Mouse (Mus musculus): Measurements from ENCODE around the gene Lgi1. TPM values are rescaled to one million over a fixed set of nuclear protein-coding genes. Genes with fewer than 3 reads are reported as not detected.

Lgi1 gene
- total RNA-seq, 2 experiments from 2014 or later = 0.32 to 0.41 TPM

- peak in 1 of 2 experiments; percentile 29 for DNase-seq
- intact Hi-C loops (cut with DNase I) = loop anchor here (1.0 to 10.0 kb wide), 2 partner anchors 71 to 240 kb away; no protein-coding TSS in a partner anchor
Observed at GRCm38 (mm10) chr19:38324147-38325028, 60.1 kb downstream of the Lgi1 start.

DNA sequence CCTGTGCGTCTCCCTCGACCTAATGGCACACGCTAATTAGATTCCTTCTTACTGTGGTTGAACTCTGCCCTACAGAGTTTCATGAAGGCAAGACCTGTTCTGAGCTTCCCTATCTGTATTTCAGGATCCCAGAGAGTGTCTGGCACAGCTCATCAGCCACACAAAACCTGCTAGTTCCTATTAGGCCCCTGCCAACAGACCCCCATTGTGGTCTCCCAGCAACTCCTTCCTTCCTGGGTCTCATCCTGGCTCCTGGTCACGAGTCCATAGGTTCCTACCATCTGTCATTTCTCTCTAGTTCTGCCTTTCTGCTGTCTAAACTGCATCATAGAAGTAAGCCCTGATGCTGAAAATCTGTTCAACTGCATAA is 60.7 kb downstream of the Lgi1 start:
- no peak for DNase-seq
- intact Hi-C loops (cut with DNase I) = loop anchor here (10.0 kb wide), 1 partner anchor 240 kb away; no protein-coding TSS in a partner anchor

GRCm38 (mm10) chr19:38325854-38326253 is 61.5 kb downstream of the Lgi1 start:
- intact Hi-C loops (cut with DNase I) = loop anchor here (10.0 kb wide), 1 partner anchor 241 kb away; no protein-coding TSS in a partner anchor

GRCm38 (mm10) chr19:38327002-38327401 is 62.7 kb downstream of the Lgi1 start:
- intact Hi-C loops (cut with DNase I) = loop anchor here (10.0 kb wide), 1 partner anchor 242 kb away; no protein-coding TSS in a partner anchor
- no peak for DNase-seq

More at GRCm38 (mm10) chr19:38325854-38326253, 61.5 kb downstream of the Lgi1 start:
- DNase-seq = no peak

- DNase-seq = no peak
- intact Hi-C loops (cut with DNase I) = loop anchor here (10.0 kb wide), 1 partner anchor 243 kb away; no protein-coding TSS in a partner anchor
Observed at GRCm38 (mm10) chr19:38328010-38328409, 63.7 kb downstream of the Lgi1 start.

DNA sequence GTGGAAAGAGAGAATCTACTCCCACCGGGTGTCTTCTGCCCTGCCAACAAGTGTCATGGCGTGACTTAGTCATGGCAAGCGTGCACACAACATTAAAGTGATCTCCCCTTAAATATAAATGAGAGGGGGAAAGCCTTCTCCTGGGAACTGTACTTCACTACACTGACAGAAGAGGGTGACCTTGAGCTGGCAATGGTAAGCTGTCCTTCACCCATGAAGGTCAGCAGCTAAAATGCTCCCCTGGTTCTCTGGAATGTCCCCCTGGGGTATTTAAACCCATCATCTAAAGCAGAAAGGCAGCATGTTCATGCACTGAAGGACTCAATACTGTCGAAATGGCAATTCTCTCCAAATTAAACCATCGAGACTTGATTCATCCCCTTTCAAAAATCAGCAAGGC is 64.9 kb downstream of the Lgi1 start:
- no peak for DNase-seq
- intact Hi-C loops (cut with DNase I) = loop anchor here (10.0 kb wide), 1 partner anchor 244 kb away; no protein-coding TSS in a partner anchor

GRCm38 (mm10) chr19:38331072-38331471 is 66.7 kb downstream of the Lgi1 start:
- intact Hi-C loops (cut with DNase I) = no loop called here
- DNase-seq = no peak

- DNase-seq = peak; percentile 6 to 24
- intact Hi-C loops (cut with DNase I) = no loop called here
Observed at GRCm38 (mm10) chr19:38332245-38332644, 67.9 kb downstream of the Lgi1 start.

DNA sequence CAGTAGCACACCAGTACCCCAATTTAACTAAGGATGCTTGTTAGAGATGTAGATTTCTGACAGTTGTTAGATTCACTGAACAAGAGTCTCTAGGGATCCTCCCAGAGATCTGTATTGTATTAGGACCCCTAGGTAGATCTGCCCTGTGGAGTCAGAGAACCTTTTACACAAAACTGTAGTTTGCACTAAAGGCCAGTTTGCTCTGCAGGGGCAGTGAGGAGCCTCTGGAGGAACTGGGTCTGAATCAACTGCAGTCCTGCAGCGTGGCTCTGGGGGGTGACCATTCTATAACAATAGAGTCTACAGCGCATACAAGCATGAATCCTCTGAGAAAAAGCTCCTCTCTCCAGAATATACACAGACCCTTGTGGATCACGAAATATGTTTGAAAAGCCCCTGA is 68.5 kb downstream of the Lgi1 start:
- no peak for DNase-seq
- intact Hi-C loops (cut with DNase I) = no loop called here

- intact Hi-C loops (cut with DNase I) = no loop called here
- DNase-seq = no peak
Observed at GRCm38 (mm10) chr19:38336553-38336952, 72.2 kb downstream of the Lgi1 start.

DNA sequence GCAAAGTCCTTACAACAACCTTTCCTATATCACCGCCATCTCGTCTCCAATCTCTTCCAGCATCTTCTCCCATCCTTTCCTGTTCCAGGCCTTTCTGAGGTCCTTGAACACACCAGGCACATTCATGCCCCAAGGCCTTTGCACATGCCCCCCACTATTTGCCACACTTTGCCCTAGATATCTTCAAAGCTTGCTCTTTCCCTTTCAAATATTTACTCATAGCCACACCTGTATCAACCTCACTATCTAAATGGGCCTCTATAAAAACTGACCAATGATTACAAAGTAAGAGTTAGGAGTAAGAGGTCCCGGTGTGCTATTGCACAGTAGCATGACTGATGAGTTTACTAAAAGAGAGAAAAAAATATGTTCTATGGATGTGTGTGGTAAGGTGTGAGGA is 73.0 kb downstream of the Lgi1 start:
- DNase-seq = no peak
- intact Hi-C loops (cut with DNase I) = no loop called here

GRCm38 (mm10) chr19:38339734-38340133 is 75.4 kb downstream of the Lgi1 start:
- no peak for DNase-seq
- intact Hi-C loops (cut with DNase I) = no loop called here

DNA sequence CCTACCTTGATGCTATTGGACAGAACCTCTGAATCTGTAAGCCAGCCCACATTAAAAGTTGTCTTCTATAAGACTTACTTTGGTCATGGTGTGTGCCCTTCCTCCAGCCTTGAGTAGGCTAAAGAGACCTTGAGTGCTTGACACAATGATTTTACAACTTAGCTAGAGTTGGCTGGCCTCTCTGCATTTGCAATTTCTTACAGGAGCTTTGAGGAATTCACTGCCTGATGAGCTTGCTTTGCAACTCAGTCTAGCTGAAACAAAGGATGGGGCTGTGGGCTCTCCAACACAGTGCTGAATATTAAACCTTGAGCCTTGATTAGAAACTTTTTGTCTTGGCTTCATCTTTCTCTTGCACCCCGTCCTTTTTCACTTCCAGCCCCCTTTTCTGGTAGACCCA is 78.9 kb downstream of the Lgi1 start:
- no peak for DNase-seq
- intact Hi-C loops (cut with DNase I) = no loop called here

DNA sequence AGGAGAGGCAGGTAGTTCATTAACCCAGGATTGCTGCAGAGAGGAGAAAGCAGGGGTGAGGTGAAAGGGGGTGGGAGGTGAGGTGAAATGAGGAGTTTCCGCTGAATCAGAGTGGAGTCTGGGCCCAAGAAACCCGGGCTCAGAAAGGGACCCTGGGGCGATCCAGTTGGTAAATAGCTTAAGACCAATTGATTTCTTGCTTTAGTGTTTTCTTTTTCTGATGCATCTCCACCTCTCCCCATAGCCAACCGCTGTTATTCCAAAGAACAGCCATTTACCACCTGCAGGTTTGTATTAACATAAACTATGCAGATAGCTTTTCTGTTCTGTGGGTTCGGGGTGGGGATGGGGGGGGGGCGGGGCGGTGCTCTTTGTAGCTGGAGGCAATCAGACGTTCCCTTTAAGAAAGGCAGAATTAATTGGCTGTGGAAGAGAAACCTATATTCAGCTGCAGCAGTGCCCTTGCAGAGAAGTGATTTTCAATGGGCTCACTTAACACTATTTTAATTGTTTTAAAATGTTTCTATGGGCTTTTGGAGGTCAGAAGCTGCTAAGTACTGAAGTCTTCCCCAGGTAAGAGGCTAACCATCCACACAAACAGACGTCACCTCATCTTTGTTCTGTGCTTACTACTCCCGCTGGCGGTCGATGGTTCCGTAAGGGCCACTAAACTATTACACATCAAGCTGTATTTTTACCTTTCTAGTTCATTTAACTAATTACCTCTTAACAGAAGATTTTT is 84.1 kb downstream of the Lgi1 start:
- intact Hi-C loops (cut with DNase I) = no loop called here
- no peak for DNase-seq

DNA sequence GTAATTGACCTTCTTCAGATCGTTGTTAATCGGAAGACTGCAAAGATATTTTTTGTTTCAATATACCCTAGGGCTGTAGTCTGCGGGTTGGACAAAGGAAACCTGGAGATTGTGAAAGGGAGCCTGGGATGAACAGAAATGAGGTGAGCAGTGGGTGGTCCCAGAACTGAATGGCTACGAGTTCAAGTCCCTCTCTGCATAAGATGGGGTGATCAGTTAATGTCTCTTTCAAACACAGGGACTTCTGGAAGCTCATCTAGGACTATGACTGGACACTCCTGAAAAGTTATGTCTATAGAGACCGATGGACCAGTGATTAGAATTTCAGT is 84.6 kb downstream of the Lgi1 start:
- intact Hi-C loops (cut with DNase I) = no loop called here
- no peak for DNase-seq

DNA sequence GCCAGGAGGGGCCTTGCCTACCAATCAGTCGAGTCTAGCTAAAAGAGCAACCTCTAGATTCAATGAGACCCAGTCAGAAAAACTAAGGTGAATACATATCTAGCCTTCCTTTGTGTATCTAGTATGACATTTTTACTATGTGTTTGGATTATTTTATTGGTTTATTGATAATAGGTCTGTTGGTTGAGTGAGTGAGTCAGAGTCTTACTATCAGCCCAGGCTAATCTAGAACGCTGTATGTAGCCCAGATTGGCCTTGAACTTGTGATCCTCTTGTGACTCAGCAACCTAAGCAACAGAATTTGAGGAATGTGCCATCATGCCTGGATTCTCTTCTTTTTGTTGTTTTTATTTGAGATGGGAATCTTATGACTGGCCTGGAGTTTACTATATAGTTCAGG is 86.9 kb downstream of the Lgi1 start:
- no peak for DNase-seq
- intact Hi-C loops (cut with DNase I) = loop anchor here (5.0 kb wide), 2 partner anchors 269 to 394 kb away; no protein-coding TSS in a partner anchor

GRCm38 (mm10) chr19:38351728-38352127 is 87.4 kb downstream of the Lgi1 start:
- DNase-seq = no peak
- intact Hi-C loops (cut with DNase I) = loop anchor here (1.0 to 5.0 kb wide), 3 partner anchors 97 to 394 kb away; no protein-coding TSS in a partner anchor

GRCm38 (mm10) chr19:38352495-38353130 is 88.3 kb downstream of the Lgi1 start:
- DNase-seq = peak; percentile 41 to 61
- intact Hi-C loops (cut with DNase I) = loop anchor here (1.0 to 5.0 kb wide), 4 partner anchors 98 to 395 kb away; no protein-coding TSS in a partner anchor

GRCm38 (mm10) chr19:38354279-38354678 is 89.9 kb downstream of the Lgi1 start:
- DNase-seq = no peak
- intact Hi-C loops (cut with DNase I) = loop anchor here (5.0 kb wide), 2 partner anchors 272 to 397 kb away; no protein-coding TSS in a partner anchor

DNA sequence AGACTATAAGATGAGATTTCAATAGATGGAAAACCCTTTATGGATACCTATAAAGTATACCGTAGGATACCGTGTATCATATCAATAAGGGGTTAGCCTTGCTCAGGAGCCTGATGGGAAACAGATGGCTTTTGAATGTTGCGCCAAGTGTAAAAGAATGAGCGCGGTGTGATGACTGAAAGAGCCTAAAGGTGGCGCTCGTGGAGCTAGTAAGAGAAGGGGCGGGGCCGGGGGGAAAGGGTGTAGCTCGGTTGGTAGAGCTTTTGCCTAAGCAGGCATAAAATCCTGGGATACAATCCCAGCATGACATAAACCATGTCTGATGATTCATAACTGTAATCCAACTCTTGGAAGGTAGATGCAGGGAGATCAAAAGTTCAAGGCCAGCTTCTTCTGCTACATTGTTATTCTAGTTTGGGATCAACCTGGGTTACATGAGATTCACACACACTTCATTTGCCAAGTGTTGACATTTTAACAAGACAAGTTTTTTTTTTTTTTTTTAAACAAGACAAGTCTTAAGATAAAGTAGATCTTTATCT is 90.6 kb downstream of the Lgi1 start:
- intact Hi-C loops (cut with DNase I) = loop anchor here (5.0 kb wide), 2 partner anchors 273 to 398 kb away; no protein-coding TSS in a partner anchor

More for the DNA sequence above, 90.6 kb downstream of the Lgi1 start:
- DNase-seq = no peak

Data from heart, postnatal 10 days (tissue).